Mouse (Mus musculus) forebrain, embryonic 12.5 days (tissue): ENCODE measurements around the gene Cfap126. TPM values are rescaled to one million over a fixed set of nuclear protein-coding genes. Genes with fewer than 3 reads are reported as not detected.

Experiments
- ATAC-seq: fragments of 200-750 bp; cut with Nextera tagmentation; 2 replicates; pipeline ENCODE4 v1.8.0; 2017; ENCODE audit warnings: moderate TSS enrichment; ENCODE audit not compliant: low FRiP score
- H3K27ac ChIP-seq: fragments of 300-500 bp; sonication (generic); 2 replicates; pipeline ENCODE4 v1.5.1; 2016; ENCODE audit warnings: mild to moderate bottlenecking
- H3K27me3 ChIP-seq: fragments of 300-500 bp; sonication (generic); 2 replicates; pipeline ENCODE4 v1.6.1; 2016; ENCODE audit warnings: mild to moderate bottlenecking
- H3K36me3 ChIP-seq: fragments of 300-500 bp; sonication (generic); replicated peaks from 2 replicates; pipeline ENCODE4 v1.6.1; 2016; ENCODE audit warnings: mild to moderate bottlenecking
- H3K4me1 ChIP-seq: fragments of 300-500 bp; sonication (generic); 2 replicates; pipeline ENCODE4 v1.6.1; 2016
- H3K4me2 ChIP-seq: fragments of 300-500 bp; sonication (generic); 2 replicates; pipeline ENCODE4 v1.6.1; 2016; ENCODE audit warnings: mild to moderate bottlenecking, moderate library complexity
- H3K4me3 ChIP-seq: fragments of 300-500 bp; sonication (generic); replicated peaks from 2 replicates; pipeline ENCODE4 v1.5.1; 2016; ENCODE audit warnings: mild to moderate bottlenecking
- H3K9ac ChIP-seq: fragments of 300-500 bp; sonication (generic); 2 replicates; pipeline ENCODE4 v1.6.1; 2016; ENCODE audit warnings: mild to moderate bottlenecking
- H3K9me3 ChIP-seq: fragments of 300-500 bp; sonication (generic); 2 replicates; pipeline ENCODE4 v1.6.1; 2016
- WGBS: fragments of 180-500 bp; shearing (Covaris S2); methylation state at CpG from one replicate; pipeline ENCODE4 v1.1.7; 2016; 5-methylcytosine and 5-hydroxymethylcytosine counted together
- polyA plus RNA-seq: library from polyadenylated mRNA; unstranded; fragments of >200 nt; fragmentation: Nextera tagmentation; extraction: Ambion mirVana; gene quantifications from 2 replicates; pipeline ENCODE4 v1.2.1, GENCODE M21; 2016

The Cfap126 gene
- polyA plus RNA-seq, 1 experiment from 2014 or later = 5.2 TPM

GRCm38 (mm10) chr1:171097612-171098011, 16.1 kb upstream of the Cfap126 start:
- no peaks in the 10 kb centered on the region for H3K36me3 ChIP-seq
- peaks cover 6% of the 10 kb centered on the region for H3K4me1 ChIP-seq
- no peak overlapping the region for H3K4me2 ChIP-seq
- H3K27ac ChIP-seq = no peak overlapping the region
- no peaks in the 10 kb centered on the region for H3K9me3 ChIP-seq
- WGBS = 51% methylated on average over 2 of the region's 2 CpGs
- no peak overlapping the region for H3K9ac ChIP-seq
- no peak overlapping the region for H3K4me3 ChIP-seq
- peaks cover 7% of the 10 kb centered on the region for H3K27me3 ChIP-seq
- ATAC-seq = no peak

- H3K4me3 ChIP-seq = no peak overlapping the region
- ATAC-seq = no peak
Measured at GRCm38 (mm10) chr1:171101033-171101432, 12.7 kb upstream of the Cfap126 start.

GRCm38 (mm10) chr1:171101733-171102546, 11.8 kb upstream of the Cfap126 start:
- peaks cover 6% of the 10 kb centered on the region for H3K4me1 ChIP-seq
- H3K4me3 ChIP-seq = peak overlapping the region; percentile 67
- peak; percentile 88 for ATAC-seq
- H3K9ac ChIP-seq = peak overlapping the region; percentile 61
- H3K27me3 ChIP-seq = peaks cover 8% of the 10 kb centered on the region
- no peaks in the 10 kb centered on the region for H3K9me3 ChIP-seq
- peak overlapping the region; percentile 60 for H3K4me2 ChIP-seq
- no peaks in the 10 kb centered on the region for H3K36me3 ChIP-seq
- WGBS = under 1% methylated on average over 40 of the region's 40 CpGs
- peak overlapping the region; percentile 75; the same call in 1 of the 2 replicates for H3K27ac ChIP-seq

More at GRCm38 (mm10) chr1:171101033-171101432, 12.7 kb upstream of the Cfap126 start:
- H3K36me3 ChIP-seq = no peaks in the 10 kb centered on the region
- H3K9ac ChIP-seq = no peak overlapping the region
- H3K4me2 ChIP-seq = peak overlapping the region; percentile 60
- H3K9me3 ChIP-seq = no peaks in the 10 kb centered on the region
- H3K27ac ChIP-seq = no peak overlapping the region
- H3K4me1 ChIP-seq = peaks cover 12% of the 10 kb centered on the region
- peaks cover 5% of the 10 kb centered on the region for H3K27me3 ChIP-seq
- WGBS = 52% methylated on average over 2 of the region's 2 CpGs

GRCm38 (mm10) chr1:171102547-171103177, 11.1 kb upstream of the Cfap126 start:
- Histone ChIP-seq H3K4me3 (peak overlapping the region; percentile 67), H3K4me2 (peak overlapping the region; percentile 60), H3K9ac (peak overlapping the region; percentile 61; the same call in 1 of the 2 replicates), H3K27me3 (peaks cover 4% of the 10 kb centered on the region), H3K27ac (peak overlapping the region; percentile 75; the same call in 1 of the 2 replicates), H3K4me1 (peaks cover 6% of the 10 kb centered on the region), H3K9me3 (no peaks in the 10 kb centered on the region), H3K36me3 (no peaks in the 10 kb centered on the region)
- under 1% methylated on average over 35 of the region's 35 CpGs for WGBS
- ATAC-seq = peak; percentile 93

GRCm38 (mm10) chr1:171103179-171103840, 10.4 kb upstream of the Cfap126 start:
- peak overlapping the region; percentile 60 for H3K4me2 ChIP-seq
- H3K27me3 ChIP-seq = peaks cover 4% of the 10 kb centered on the region; the same call in 1 of the 2 replicates
- H3K9ac ChIP-seq = no peak overlapping the region
- 0 out of 2 replicates have a peak, but pooled peaks have one; percentile 7 for ATAC-seq
- peak overlapping the region; percentile 67 for H3K4me3 ChIP-seq
- H3K9me3 ChIP-seq = no peaks in the 10 kb centered on the region
- 11% methylated on average over 10 of the region's 10 CpGs for WGBS
- peaks cover 6% of the 10 kb centered on the region for H3K4me1 ChIP-seq
- no peak overlapping the region for H3K27ac ChIP-seq
- no peaks in the 10 kb centered on the region for H3K36me3 ChIP-seq

- WGBS = 69% methylated on average over 6 of the region's 6 CpGs
- Histone ChIP-seq H3K4me3 (no peak overlapping the region), H3K4me2 (no peak overlapping the region), H3K27ac (no peak overlapping the region), H3K9me3 (no peaks in the 10 kb centered on the region), H3K9ac (no peak overlapping the region), H3K27me3 (peaks cover 10% of the 10 kb centered on the region; the same call in 1 of the 2 replicates), H3K36me3 (no peaks in the 10 kb centered on the region), H3K4me1 (peaks cover 8% of the 10 kb centered on the region)
- no peak for ATAC-seq
Measured at GRCm38 (mm10) chr1:171105226-171105625, 8.5 kb upstream of the Cfap126 start.

GRCm38 (mm10) chr1:171109620-171110019, 4.1 kb upstream of the Cfap126 start:
- Histone ChIP-seq H3K4me1 (peaks cover 17% of the 10 kb centered on the region), H3K27ac (no peak overlapping the region), H3K27me3 (peaks cover 10% of the 10 kb centered on the region; the same call in 1 of the 2 replicates), H3K4me2 (no peak overlapping the region), H3K9ac (peak overlapping the region; percentile 36; the same call in 1 of the 2 replicates), H3K4me3 (no peak overlapping the region), H3K9me3 (no peaks in the 10 kb centered on the region), H3K36me3 (no peaks in the 10 kb centered on the region)
- ATAC-seq = no peak
- WGBS = 29% methylated on average over 9 of the region's 9 CpGs

GRCm38 (mm10) chr1:171110659-171111019, 3.1 kb upstream of the Cfap126 start:
- Histone ChIP-seq H3K27ac (peak overlapping the region; percentile 77), H3K36me3 (no peaks in the 10 kb centered on the region), H3K9me3 (no peaks in the 10 kb centered on the region), H3K4me3 (peak overlapping the region; percentile 54), H3K4me1 (peaks cover 17% of the 10 kb centered on the region), H3K9ac (peak overlapping the region; percentile 56), H3K4me2 (peak overlapping the region; percentile 65), H3K27me3 (peaks cover 10% of the 10 kb centered on the region; the same call in 1 of the 2 replicates)
- WGBS = 4% methylated on average over 15 of the region's 15 CpGs
- ATAC-seq = peak; percentile 65

- ATAC-seq = peak; percentile 92
- Histone ChIP-seq H3K27me3 (peaks cover 7% of the 10 kb centered on the region; the same call in 1 of the 2 replicates), H3K4me2 (peak overlapping the region; percentile 65), H3K9ac (peak overlapping the region; percentile 56), H3K27ac (peak overlapping the region; percentile 77), H3K9me3 (no peaks in the 10 kb centered on the region), H3K36me3 (no peaks in the 10 kb centered on the region), H3K4me3 (peak overlapping the region; percentile 54), H3K4me1 (peaks cover 17% of the 10 kb centered on the region)
- WGBS = under 1% methylated on average over 38 of the region's 38 CpGs
Measured at GRCm38 (mm10) chr1:171111020-171111780, 2.5 kb upstream of the Cfap126 start.

GRCm38 (mm10) chr1:171111781-171112575, 1.7 kb upstream of the Cfap126 start:
- Histone ChIP-seq H3K36me3 (no peaks in the 10 kb centered on the region), H3K4me2 (peak overlapping the region; percentile 65), H3K9me3 (no peaks in the 10 kb centered on the region), H3K4me1 (peaks cover 17% of the 10 kb centered on the region), H3K9ac (peak overlapping the region; percentile 53; the same call in 1 of the 2 replicates), H3K27ac (peak overlapping the region; percentile 75), H3K4me3 (peak overlapping the region; percentile 54), H3K27me3 (peaks cover 8% of the 10 kb centered on the region; the same call in 1 of the 2 replicates)
- ATAC-seq = no peak
- 1% methylated on average over 15 of the region's 15 CpGs for WGBS

GRCm38 (mm10) chr1:171112986-171113385, 732 bp upstream of the Cfap126 start:
- no peak overlapping the region for H3K4me3 ChIP-seq
- WGBS = 83% methylated on average over 4 of the region's 4 CpGs
- no peak overlapping the region for H3K4me2 ChIP-seq
- ATAC-seq = no peak
- no peaks in the 10 kb centered on the region for H3K9me3 ChIP-seq
- H3K36me3 ChIP-seq = no peaks in the 10 kb centered on the region
- peaks cover 17% of the 10 kb centered on the region for H3K4me1 ChIP-seq
- no peak overlapping the region for H3K9ac ChIP-seq
- H3K27me3 ChIP-seq = peaks cover 8% of the 10 kb centered on the region; the same call in 1 of the 2 replicates
- H3K27ac ChIP-seq = no peak overlapping the region
